Mouse (Mus musculus): ENCODE data around the gene Fam129c. TPM values are rescaled to one million over a fixed set of nuclear protein-coding genes. Genes with fewer than 3 reads are reported as not detected.

The Fam129c gene
- polyA plus RNA-seq, 1 experiment, result 4.5 TPM

DNA sequence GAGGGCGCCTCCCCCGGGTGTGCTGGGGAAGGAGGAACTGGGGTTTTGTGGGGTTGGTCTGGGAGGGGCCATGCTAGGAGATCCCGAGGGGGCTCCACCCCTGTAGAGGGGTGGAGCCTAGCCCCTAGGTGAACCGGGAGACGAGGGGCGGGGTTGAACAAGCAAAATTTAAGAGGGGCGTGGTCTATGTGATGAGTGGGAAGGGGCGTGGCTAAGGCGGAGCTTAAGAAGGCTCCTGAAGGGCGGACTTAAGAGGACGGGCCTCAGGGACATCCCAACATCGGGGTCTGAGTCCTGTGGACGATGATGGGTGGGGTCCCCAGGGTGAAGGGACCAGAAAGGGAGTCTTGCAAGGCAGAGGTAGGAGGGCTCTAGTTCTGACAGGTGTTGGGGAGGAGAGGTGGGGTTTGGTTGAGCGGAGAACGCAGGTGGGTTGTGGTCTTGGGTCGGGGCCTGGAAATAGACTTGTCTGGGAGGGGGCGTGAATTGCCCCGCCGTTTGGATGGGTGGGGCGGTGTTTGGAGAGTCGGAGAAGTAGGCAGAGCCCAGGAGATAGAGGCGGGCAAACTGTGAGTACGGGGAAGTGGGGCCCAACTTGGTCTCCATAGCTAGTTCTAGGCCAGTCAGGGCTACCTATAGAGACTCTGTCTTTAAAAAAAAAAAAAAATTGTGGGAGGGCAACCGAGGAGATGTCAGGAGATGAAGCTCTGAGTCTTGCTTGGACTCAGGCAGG lies 38.3 kb upstream of the Fam129c start:
- H3K27me3 ChIP-seq (ENCODE audit: control insufficient read depth, insufficient read depth, low read length), result peaks cover 18% of the 10 kb centered on the region; the same call in 1 of the 2 replicates
- WGBS, result 4% methylated on average over 24 of the region's 24 CpGs

GRCm38 (mm10) chr8:71560071-71560470 lies 37.4 kb upstream of the Fam129c start:
- H3K27me3 ChIP-seq (ENCODE audit: control insufficient read depth, insufficient read depth, low read length), result peaks cover 18% of the 10 kb centered on the region; the same call in 1 of the 2 replicates
- H3K36me3 ChIP-seq (ENCODE audit: control insufficient read depth, insufficient read depth, low read length), result no peaks in the 10 kb centered on the region
- H3K4me1 ChIP-seq (ENCODE audit: control insufficient read depth, insufficient read depth, insufficient read length, low read length), result peaks cover 13% of the 10 kb centered on the region
- H3K27ac ChIP-seq (ENCODE audit: insufficient read depth, low read depth, low read length), result no peak overlapping the region
- 67% methylated on average over 3 of the region's 3 CpGs for WGBS
- no peak overlapping the region for H3K4me3 ChIP-seq (ENCODE audit: low read depth, low read length)
- TF ChIP-seq CTCF (IDR thresholded peaks at IDR 0.05; ENCODE audit: extremely low read depth, insufficient read length, insufficient replicate concordance, low read depth, low read length) (no peak), POLR2A (IDR thresholded peaks at IDR 0.05; ENCODE audit: low read depth, low read length) (no peak)

More for the DNA sequence above, 38.3 kb upstream of the Fam129c start:
- H3K27ac ChIP-seq (ENCODE audit: insufficient read depth, low read depth, low read length), result no peak overlapping the region
- no peaks in the 10 kb centered on the region for H3K36me3 ChIP-seq (ENCODE audit: control insufficient read depth, insufficient read depth, low read length)
- peak overlapping the region; percentile 59 for H3K4me3 ChIP-seq (ENCODE audit: low read depth, low read length)
- TF ChIP-seq CTCF (IDR thresholded peaks at IDR 0.05; ENCODE audit: extremely low read depth, insufficient read length, insufficient replicate concordance, low read depth, low read length) (no peak), POLR2A (IDR thresholded peaks at IDR 0.05; ENCODE audit: low read depth, low read length) (no peak; the same call in 1 of the 2 replicates)
- peaks cover 13% of the 10 kb centered on the region for H3K4me1 ChIP-seq (ENCODE audit: control insufficient read depth, insufficient read depth, insufficient read length, low read length)

DNA sequence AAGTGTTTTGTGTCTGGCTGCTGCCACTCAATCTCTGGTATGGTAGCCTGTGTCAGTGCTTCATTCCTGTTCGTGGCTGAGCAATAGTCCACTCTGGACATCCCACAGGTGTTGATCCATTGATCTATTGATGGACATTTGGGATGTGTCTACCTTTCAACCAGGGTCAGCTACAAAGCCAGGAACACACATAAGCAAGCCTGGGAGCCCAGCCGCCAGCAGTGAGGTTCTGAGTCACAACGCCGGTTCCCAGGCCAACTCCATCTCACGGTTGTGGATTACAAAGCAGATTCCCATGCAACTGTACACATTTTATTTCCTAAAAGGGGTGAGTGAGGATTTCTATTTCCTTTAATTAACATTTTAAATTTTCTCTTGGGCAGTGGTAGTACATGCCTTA lies 36.7 kb upstream of the Fam129c start:
- Histone ChIP-seq H3K27me3 (ENCODE audit: control insufficient read depth, insufficient read depth, low read length) (peaks cover 18% of the 10 kb centered on the region; the same call in 1 of the 2 replicates), H3K36me3 (ENCODE audit: control insufficient read depth, insufficient read depth, low read length) (no peaks in the 10 kb centered on the region), H3K4me1 (ENCODE audit: control insufficient read depth, insufficient read depth, insufficient read length, low read length) (peaks cover 13% of the 10 kb centered on the region), H3K27ac (ENCODE audit: insufficient read depth, low read depth, low read length) (no peak overlapping the region), H3K4me3 (ENCODE audit: low read depth, low read length) (no peak overlapping the region)
- TF ChIP-seq CTCF (IDR thresholded peaks at IDR 0.05; ENCODE audit: extremely low read depth, insufficient read length, insufficient replicate concordance, low read depth, low read length) (no peak), POLR2A (IDR thresholded peaks at IDR 0.05; ENCODE audit: low read depth, low read length) (no peak)
- WGBS, result 85% methylated on average over 5 of the region's 5 CpGs

DNA sequence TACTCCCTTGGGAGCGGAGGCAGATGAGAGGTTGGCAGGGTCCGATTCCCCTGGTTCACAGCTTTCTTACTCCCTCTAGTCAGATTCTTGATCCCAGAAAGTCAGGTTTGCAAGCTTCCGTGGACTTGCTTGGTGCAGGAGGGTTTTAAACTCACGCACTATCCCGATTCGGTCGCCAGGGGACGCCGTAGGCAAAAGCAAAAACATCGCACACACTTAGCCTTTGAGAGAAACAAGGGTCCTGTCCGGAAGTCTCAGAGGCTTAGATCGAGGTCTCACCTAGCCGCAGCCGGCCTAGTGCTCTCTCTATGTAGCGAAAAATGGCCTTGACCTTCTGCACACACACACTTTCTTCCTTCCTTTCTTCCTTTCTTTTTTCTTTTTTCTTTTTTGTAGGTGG lies 36.0 kb upstream of the Fam129c start:
- TF ChIP-seq POLR2A (IDR thresholded peaks at IDR 0.05; ENCODE audit: low read depth, low read length), result no peak
- peak; percentile 95 for TF ChIP-seq CTCF (IDR thresholded peaks at IDR 0.05; ENCODE audit: extremely low read depth, insufficient read length, insufficient replicate concordance, low read depth, low read length)
- H3K4me3 ChIP-seq (ENCODE audit: low read depth, low read length), result no peak overlapping the region
- no peak overlapping the region for H3K27ac ChIP-seq (ENCODE audit: insufficient read depth, low read depth, low read length)
- peaks cover 13% of the 10 kb centered on the region for H3K4me1 ChIP-seq (ENCODE audit: control insufficient read depth, insufficient read depth, insufficient read length, low read length)
- peaks cover 18% of the 10 kb centered on the region; the same call in 1 of the 2 replicates for H3K27me3 ChIP-seq (ENCODE audit: control insufficient read depth, insufficient read depth, low read length)
- no peaks in the 10 kb centered on the region for H3K36me3 ChIP-seq (ENCODE audit: control insufficient read depth, insufficient read depth, low read length)
- 3% methylated on average over 15 of the region's 15 CpGs for WGBS

- TF ChIP-seq CTCF (IDR thresholded peaks at IDR 0.05; ENCODE audit: extremely low read depth, insufficient read length, insufficient replicate concordance, low read depth, low read length), result peak; percentile 74
- no peak for TF ChIP-seq POLR2A (IDR thresholded peaks at IDR 0.05; ENCODE audit: low read depth, low read length)
- peak overlapping the region; percentile 31 for H3K4me3 ChIP-seq (ENCODE audit: low read depth, low read length)
- peaks cover 16% of the 10 kb centered on the region; the same call in 1 of the 2 replicates for H3K27me3 ChIP-seq (ENCODE audit: control insufficient read depth, insufficient read depth, low read length)
- no peak overlapping the region for H3K27ac ChIP-seq (ENCODE audit: insufficient read depth, low read depth, low read length)
- H3K4me1 ChIP-seq (ENCODE audit: control insufficient read depth, insufficient read depth, insufficient read length, low read length), result peaks cover 13% of the 10 kb centered on the region
- WGBS, result 1% methylated on average over 33 of the region's 33 CpGs
- no peaks in the 10 kb centered on the region for H3K36me3 ChIP-seq (ENCODE audit: control insufficient read depth, insufficient read depth, low read length)
Observed at GRCm38 (mm10) chr8:71562751-71563150, 34.7 kb upstream of the Fam129c start.

DNA sequence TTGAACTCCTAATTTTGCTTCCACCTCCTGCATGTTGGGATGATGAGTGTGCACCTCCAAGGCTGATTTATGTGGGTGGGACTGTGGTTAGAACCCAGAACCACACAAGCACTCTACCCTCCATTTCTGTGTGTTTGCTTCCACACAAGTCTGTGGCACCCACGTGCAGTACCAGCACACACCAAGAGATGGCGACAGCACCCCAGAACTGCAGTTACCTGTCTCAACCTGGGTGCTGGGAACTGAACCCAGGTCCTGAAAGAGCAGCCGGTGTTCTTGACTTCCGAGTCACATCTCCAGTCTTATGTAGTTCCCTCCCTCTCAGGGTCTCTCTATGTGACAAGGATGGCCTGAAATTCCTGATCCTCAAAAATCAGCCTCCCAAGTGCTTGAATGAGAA lies 33.5 kb upstream of the Fam129c start:
- Histone ChIP-seq H3K4me3 (ENCODE audit: low read depth, low read length) (no peak overlapping the region), H3K4me1 (ENCODE audit: control insufficient read depth, insufficient read depth, insufficient read length, low read length) (peaks cover 13% of the 10 kb centered on the region), H3K36me3 (ENCODE audit: control insufficient read depth, insufficient read depth, low read length) (no peaks in the 10 kb centered on the region), H3K27ac (ENCODE audit: insufficient read depth, low read depth, low read length) (no peak overlapping the region), H3K27me3 (ENCODE audit: control insufficient read depth, insufficient read depth, low read length) (0 out of 2 replicates have a peak, but pooled peaks cover 4% of the 10 kb centered on the region)
- WGBS, result 89% methylated on average over 4 of the region's 4 CpGs
- no peak for TF ChIP-seq POLR2A (IDR thresholded peaks at IDR 0.05; ENCODE audit: low read depth, low read length)
- TF ChIP-seq CTCF (IDR thresholded peaks at IDR 0.05; ENCODE audit: extremely low read depth, insufficient read length, insufficient replicate concordance, low read depth, low read length), result peak; percentile 43; the same call in 1 of the 2 replicates

- 97% methylated on average over 3 of the region's 3 CpGs for WGBS
- TF ChIP-seq CTCF (IDR thresholded peaks at IDR 0.05; ENCODE audit: extremely low read depth, insufficient read length, insufficient replicate concordance, low read depth, low read length) (no peak), POLR2A (IDR thresholded peaks at IDR 0.05; ENCODE audit: low read depth, low read length) (no peak)
- no peak within 1 kb of the TSS for H3K4me3 ChIP-seq (ENCODE audit: low read depth, low read length)
- H3K27me3 ChIP-seq (ENCODE audit: control insufficient read depth, insufficient read depth, low read length), result 0 out of 2 replicates have a peak, but pooled peaks cover 4% of the 10 kb centered on the region
- no peaks in the 10 kb centered on the region for H3K36me3 ChIP-seq (ENCODE audit: control insufficient read depth, insufficient read depth, low read length)
- H3K27ac ChIP-seq (ENCODE audit: insufficient read depth, low read depth, low read length), result no peak within 1 kb of the TSS
- H3K4me1 ChIP-seq (ENCODE audit: control insufficient read depth, insufficient read depth, insufficient read length, low read length), result peaks cover 13% of the 10 kb centered on the region
Observed at GRCm38 (mm10) chr8:71566501-71566900, 30.9 kb upstream of the Fam129c start, which contains the start of gene Nxnl1. Nxnl1 (minus strand) TSS chr8:71566601.
